Mouse (Mus musculus) gastrocnemius, adult 2 months (tissue): ENCODE measurements at regions not wholly inside any gene's neighbourhood (a gene's known extent, or its start where the extent isn't known, plus 50 kb on each side); places are given as distances from the start of the nearest gene placed in this dataset.

Source experiments
- DNase-seq: peaks from one replicate; pipeline ENCODE4 v3.0.0; 2022
- H3K27ac ChIP-seq: fragments of 200-600 bp; 2 replicates; pipeline ENCODE4 v1.8.1; 2022; ENCODE audit warnings: mild to moderate bottlenecking
- H3K4me3 ChIP-seq: fragments of 200-600 bp; 2 replicates; pipeline ENCODE4 v1.8.1; 2022; ENCODE audit warnings: mild to moderate bottlenecking, moderate library complexity
- CTCF ChIP-seq: fragments of 200-600 bp; IDR thresholded peaks from 2 replicates; pipeline ENCODE4 v1.8.1; 2022; ENCODE audit warnings: antibody characterized with exemption, mild to moderate bottlenecking, moderate library complexity
- intact Hi-C: fragments of 180-260 bp; cut with DNase I; formaldehyde crosslinking; loops from one replicate; pipeline ENCODE4 v1.15.1; 2025

DNA sequence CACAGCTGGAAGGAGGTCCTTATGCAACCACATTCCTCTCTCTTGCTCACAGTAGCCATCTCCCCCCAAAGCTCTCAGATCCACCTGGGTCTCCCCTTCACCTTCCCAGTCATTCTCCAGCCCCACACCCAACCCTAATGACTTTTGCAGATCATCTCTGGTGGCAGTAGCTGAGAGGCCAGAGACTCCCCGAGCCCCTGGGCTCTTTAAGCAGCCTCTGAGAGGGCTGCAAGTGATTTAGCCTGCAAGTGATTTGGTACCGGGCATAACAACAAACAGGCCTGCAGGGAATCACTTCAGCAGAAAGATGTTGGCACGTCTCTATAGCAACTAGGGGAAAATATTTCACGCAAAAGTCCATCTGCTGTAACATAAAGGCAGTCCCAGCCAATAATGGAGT lies 142.0 kb downstream of the Fgf18 start:
- intact Hi-C loops = no loop called here
- no peak for TF ChIP-seq CTCF
- Histone ChIP-seq H3K27ac (no peak overlapping the region), H3K4me3 (no peak overlapping the region)
- no peak for DNase-seq

DNA sequence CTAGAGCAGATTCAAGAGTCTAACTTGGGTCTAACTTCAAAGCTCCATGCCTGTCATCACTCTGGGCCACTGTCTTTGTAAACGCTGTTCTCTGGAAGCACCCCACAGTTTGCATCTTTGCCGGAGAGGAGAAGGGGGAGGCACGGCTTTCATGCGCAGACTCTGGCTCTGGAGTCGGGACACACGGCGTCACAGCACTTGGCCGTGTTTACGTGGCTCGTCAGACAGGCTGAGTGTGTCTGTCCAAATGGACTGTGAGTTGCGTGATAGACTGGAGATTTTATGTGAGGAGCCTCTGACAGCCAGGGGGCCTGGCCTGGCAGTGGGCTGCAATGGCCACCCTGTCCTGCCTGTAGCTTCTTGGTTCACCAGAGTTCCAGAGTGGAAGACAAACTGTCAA lies 142.6 kb downstream of the Fgf18 start:
- no peak for TF ChIP-seq CTCF
- no peak for DNase-seq
- intact Hi-C loops = no loop called here
- Histone ChIP-seq H3K27ac (no peak overlapping the region), H3K4me3 (no peak overlapping the region)

DNA sequence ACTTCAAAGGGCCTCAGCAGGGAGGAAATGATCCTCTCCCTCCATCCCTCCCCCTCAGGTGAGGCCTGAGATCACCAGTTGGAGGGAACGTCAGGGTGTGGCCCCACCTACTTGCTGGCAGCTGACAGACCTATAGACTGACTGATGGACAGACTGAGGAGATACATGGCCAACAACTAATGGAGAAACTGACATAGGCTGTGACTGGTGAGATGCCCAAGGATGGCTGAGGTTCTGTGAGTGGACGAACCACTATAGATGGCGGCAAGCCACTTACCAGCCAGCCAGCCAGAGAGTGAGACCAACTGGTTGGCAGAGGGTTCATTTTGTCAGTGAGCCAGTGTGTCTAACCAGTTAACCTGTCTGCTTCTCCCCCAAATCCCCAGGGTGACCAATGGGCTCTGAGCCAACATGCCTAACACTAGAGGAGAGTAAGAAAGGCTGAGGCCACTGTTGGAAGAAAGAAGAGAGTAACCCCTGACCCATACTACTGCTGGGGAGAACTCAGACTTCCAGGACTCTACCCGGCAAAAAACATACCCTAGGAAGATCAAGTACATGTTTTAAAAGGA lies 147.4 kb downstream of the Fgf18 start:
- intact Hi-C loops = no loop called here
- H3K4me3 ChIP-seq = no peak overlapping the region
- TF ChIP-seq CTCF = no peak
- DNase-seq = no peak
- H3K27ac ChIP-seq = no peak overlapping the region

DNA sequence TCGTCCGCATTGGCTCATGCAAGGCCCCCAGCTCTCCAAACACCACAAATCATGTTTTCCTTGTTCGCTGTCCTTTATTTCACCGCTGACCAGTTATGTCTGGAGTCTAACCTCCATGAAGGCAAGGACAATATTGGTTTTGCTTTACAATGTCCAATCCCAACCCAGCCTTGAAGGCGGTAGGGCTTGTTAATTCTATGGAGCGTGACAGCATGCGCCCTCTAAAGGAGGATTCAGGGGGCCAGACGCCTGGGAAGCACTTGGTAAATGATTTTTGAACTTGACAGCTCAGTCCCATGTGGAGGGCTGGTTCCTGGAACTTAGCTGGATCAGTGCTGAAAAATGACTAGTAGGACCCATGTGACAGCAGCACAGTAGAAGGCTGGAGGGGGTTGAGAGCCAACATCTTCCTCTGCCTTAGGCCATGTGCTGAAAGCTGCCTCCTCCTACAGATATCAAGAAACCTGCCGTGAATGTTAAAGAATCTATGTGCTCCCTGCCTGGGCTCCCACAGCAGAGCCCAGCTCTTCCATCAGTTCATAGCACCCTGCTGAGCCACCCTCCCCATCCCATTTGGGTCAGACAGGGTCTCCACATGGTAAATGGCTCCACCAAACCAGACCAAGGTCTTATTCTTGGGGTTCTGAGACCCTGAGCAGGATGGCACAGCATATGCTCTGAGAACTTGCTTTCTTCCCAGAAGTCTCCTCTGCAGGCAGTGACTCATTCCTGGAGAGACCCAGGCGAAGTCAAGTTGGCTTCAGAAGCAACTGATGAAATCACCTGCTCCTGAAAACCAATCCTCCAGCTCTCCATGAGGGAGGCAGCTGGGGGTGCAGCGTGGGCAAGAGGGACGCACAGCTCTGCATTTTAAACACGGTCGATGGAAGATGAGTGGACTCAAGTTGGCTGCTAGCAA lies 148.3 kb downstream of the Fgf18 start:
- intact Hi-C loops = no loop called here
- Histone ChIP-seq H3K4me3 (no peak overlapping the region), H3K27ac (no peak overlapping the region)
- no peak for DNase-seq
- no peak for TF ChIP-seq CTCF

DNA sequence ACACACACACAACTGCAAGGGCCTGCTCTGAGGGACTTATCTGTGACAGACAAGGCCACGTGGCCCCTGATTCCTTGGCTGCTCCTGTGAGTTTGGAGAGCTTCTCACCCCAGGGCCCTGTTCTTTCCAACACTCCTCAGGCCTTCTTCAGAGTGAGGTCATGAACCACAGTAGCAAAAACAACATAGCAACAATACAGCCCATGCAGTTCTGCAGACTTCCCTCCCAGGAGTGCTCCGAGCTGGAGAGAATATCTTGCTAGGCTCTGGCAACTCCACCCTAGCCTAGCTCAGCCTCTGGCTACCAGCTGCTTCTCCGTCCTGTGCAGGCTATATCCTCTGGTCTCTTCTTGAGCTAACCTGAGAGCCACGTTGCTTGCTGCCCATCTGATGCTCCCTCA lies 152.8 kb downstream of the Fgf18 start:
- DNase-seq = peak; percentile 58
- peak overlapping the region; percentile 31 for H3K27ac ChIP-seq
- no peak for TF ChIP-seq CTCF
- no peak overlapping the region for H3K4me3 ChIP-seq
- intact Hi-C loops = no loop called here

DNA sequence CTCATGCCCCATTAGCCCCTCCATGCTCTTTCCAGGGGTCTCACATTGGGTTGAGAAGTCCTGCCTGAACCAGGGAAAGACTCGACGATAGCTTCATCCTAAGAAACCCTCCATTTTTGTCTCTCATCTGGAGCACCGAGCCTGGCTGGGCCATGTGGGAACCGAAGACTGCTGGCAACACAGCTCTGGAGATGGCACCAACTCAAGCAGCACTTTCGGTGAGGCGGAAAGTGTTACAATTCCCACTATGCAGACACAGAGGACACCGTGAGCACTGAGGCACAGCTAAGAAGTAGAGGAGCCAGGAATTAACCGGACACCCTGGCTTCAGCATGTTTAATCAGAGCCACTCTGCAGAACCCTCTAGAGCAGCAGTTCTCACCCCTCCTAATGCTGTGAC lies 153.8 kb downstream of the Fgf18 start:
- DNase-seq = no peak
- no peak overlapping the region for H3K27ac ChIP-seq
- intact Hi-C loops = no loop called here
- TF ChIP-seq CTCF = no peak
- H3K4me3 ChIP-seq = no peak overlapping the region

DNA sequence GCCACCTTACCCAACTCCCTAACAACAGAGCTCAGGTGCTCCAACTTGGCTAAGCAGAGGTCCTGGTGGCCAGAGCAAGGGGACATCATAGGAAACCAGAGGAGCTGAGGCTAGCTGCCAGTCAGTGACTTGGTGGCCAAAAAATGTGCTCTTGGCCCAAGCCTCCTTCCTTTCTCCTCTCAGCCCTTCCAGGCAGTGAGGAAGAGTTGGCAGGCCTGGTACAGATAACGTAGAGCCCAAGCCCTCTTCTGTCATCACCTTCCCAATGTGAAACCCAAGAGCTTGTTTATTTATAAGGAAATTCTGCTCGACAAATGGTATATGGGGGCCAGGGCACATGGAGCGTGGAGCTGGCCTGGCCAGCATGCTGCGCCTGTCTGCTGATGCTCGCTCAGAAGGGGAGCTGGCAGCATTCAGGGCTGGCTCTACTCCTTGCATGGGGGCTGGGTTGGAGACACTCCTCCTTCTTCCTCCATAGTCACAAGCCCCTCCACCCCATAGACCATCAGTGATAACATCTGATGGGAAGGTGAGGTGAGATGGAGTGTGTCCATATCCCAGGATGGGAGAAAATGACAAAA lies 156.1 kb downstream of the Fgf18 start:
- Histone ChIP-seq H3K4me3 (no peak overlapping the region), H3K27ac (no peak overlapping the region)
- intact Hi-C loops = no loop called here
- no peak for DNase-seq
- TF ChIP-seq CTCF = no peak

DNA sequence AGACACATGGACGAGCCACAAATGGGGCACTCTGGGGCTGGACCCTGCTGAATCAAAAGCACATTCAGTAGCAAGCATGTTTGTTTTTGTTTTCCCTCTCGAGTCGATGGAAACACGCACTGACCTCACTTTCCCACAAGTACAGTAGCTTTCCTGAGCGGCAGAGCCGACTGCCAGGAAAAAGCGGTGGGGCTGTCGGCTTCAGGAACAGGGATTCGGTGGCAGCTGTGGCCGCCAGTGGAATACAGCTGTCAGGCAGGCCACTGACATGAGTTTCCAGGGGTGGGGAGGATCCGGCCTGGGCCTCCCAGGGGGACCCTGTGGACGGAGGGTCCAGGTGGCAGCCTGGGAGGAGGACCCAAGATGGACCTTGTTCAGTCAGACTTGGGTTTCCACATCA lies 157.0 kb downstream of the Fgf18 start:
- no peak for DNase-seq

DNA sequence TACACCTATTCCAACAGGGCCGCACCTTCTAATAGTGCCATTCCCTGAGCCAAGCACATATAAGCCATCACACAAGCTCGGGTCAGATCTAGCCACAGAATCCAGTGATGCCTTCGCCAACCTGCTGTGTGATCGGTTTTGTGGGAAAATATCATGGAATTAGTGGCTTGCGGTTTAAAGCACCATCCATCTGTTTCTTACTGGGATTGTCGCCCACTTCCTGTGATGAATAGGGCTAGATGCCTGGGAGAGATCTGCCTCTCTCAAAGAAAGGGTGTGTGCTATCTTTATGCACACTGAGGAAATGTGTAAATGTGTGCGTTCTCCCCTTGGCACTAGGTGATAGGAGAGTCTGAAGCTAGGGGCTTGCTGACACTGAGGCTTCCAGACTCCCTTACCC lies 154.5 kb upstream of the Smim23 start:
- intact Hi-C loops = no loop called here
- DNase-seq = no peak
- no peak for TF ChIP-seq CTCF
- no peak overlapping the region for H3K27ac ChIP-seq
- H3K4me3 ChIP-seq = no peak overlapping the region

More for the DNA sequence above, 157.0 kb downstream of the Fgf18 start:
- intact Hi-C loops = no loop called here
- Histone ChIP-seq H3K27ac (no peak overlapping the region), H3K4me3 (no peak overlapping the region)
- no peak for TF ChIP-seq CTCF

DNA sequence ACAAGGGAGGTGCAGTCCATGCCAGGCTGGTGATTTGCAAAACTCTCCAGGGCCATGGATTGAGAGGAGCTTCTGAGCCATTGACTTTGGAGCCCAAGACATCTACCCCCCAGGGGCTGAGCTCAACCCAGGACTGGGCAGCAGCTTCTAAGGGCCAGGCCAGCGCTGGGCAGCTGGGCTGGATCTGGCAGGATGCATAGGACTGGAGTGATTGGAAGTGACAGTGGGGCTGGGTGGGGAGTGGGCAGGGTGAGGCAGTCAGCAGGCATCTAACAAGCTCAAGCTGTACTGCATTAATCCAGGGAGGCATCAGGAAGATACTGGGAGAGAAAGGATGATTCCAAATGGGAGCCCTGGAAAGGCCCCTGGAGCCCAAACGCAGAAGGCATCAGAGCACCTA lies 152.2 kb upstream of the Smim23 start:
- no peak for TF ChIP-seq CTCF
- H3K4me3 ChIP-seq = no peak overlapping the region
- intact Hi-C loops = no loop called here
- no peak overlapping the region for H3K27ac ChIP-seq
- no peak for DNase-seq

DNA sequence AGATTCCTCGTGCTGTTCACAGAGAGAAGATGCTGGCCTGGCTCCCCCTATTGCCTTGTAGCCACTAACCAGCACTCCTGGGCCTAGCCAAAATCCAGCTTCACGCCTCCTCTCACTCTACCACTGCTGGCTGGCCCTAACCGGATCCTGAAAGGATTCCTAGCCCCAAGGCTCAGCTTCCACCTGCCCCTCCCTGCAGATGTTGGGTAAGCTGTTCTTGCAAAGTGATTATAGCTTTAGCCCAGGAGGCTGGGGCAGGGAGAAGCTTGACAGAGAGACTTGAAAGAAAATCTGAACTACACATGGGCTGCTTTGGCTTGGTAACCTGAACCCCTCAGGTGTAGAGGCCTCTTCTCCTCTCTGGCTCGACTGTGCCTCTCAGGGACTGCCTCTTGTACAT lies 149.0 kb upstream of the Smim23 start:
- TF ChIP-seq CTCF = no peak
- Histone ChIP-seq H3K27ac (no peak overlapping the region), H3K4me3 (no peak overlapping the region)
- intact Hi-C loops = no loop called here
- DNase-seq = no peak

DNA sequence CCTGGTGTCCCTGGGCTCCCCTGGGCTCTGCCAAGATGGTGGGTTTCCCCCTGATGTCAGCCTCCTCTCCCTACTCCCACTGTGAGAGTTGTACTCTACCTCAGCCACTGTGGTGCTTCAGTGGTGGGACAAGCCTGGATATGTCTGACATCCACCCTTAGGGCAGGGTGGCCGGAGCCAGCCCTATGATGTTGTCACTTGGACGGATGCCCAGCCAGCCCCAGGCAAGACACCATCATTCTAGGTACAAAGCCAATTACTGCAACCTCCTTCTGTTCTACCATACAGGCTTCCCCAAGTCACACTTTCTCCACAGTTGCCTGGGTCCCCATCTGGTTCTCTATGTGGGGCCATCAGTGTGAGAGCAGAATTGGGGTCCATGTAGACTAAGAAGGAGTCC lies 141.0 kb upstream of the Smim23 start:
- no peak for TF ChIP-seq CTCF
- intact Hi-C loops = no loop called here
- Histone ChIP-seq H3K27ac (no peak overlapping the region), H3K4me3 (no peak overlapping the region)
- DNase-seq = no peak

DNA sequence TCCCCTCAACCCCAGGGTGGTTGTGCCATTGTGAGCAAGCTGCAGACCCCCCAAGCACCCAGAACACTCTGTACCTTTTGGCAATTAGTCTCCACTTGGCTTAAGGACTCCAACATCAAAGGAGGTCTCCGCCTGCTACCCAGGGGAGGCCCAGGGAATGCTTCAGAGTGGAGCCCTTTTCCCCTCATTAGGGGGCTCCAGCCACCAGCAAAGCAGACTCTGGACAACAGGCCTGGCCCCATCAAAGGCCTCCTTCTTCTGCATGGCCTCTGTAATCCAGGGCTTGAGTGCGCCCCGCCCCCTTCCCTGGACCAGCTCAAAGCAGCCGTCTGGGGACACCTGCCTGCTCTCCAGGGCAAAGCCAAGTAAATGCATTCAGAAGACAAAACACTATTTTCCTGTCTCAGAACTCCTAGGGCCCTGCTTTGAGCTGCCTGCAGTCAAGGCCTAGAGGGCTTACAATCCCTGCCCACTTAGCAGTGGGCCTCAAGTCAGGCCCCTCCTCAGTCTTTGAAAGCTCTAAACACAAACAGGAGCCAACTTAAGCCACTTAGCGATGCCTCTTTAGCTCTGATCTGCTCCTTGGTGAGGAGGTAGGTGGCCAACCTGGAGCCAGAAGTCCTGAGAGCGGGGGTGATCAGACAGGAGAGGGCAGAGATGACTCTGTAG lies 139.4 kb upstream of the Smim23 start:
- H3K4me3 ChIP-seq = no peak overlapping the region
- no peak overlapping the region for H3K27ac ChIP-seq
- TF ChIP-seq CTCF = no peak
- no peak for DNase-seq
- intact Hi-C loops = no loop called here
